Mouse (Mus musculus) embryo, embryonic 10.5 days (tissue): ENCODE data around the gene Sost.
A peak's percentile ranks its signal among the peaks of the same experiment; 100 is the strongest.

Experiments
- DNase-seq: peaks from one replicate; pipeline ENCODE4 v3.0.0-alpha.2; 2015; ENCODE audit warnings: low spot score

The Sost gene

DNA sequence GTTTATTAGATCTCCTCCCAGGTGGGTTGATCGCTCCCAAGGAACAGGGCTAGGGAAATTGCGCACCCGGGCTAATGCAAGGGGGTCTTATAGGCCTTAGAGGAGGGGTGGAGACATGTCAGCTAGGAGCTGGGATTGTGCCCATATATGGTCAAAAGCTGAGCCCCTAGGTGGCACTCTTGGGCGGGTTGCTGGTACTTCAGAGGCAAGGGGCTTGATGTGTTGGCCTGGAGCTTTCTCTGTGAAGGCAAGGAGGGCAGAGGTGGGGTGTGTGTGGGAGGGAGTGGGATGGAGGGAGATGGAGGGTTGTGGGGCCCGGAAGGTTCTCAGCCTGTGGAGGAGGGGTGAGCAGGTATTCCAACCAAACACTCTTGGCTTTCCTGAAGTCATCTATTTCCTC lies 20.3 kb downstream of the Sost start:
- peak; percentile 74 for DNase-seq

DNA sequence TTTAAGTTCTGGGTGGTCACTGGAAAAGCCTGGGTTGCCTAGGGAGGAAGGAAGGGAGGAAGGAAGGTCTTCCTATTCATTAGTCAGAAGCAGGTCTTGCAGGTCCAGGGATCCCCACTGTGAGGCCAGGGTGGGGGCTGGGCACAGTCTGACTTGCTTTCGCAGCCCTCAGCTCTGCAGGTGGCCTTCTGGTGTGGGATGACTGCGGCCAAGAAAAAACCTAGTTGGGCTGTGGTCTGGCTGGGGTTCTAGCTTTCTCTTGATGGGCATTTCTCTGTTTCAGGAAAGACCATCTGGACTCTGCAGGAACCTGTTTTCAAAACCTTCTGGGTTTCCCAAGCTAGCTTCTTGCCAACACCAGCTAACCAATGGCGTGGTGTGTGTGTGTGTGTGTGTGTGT lies 23.8 kb downstream of the Sost start:
- no peak for DNase-seq

DNA sequence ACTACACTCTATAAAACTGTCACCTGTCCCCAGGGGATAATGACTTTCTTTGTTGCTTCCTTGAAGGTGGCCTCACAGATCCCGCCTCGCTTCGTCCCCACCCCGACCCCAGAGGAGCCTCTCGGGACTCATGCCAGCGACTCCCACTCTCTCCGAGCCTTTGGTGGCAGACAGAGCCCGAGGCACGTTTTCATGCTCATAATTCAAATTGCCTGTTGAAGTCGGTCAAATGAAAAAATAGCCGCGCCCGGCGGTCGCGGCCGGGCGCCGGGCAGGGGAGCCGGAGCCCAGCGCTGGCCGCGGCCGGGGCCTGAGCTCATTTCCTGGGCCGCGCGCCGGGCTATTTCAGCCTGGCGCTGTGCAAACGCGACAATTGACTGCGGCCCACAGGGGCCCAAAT lies 29.7 kb downstream of the Sost start:
- peak; percentile 61 for DNase-seq

DNA sequence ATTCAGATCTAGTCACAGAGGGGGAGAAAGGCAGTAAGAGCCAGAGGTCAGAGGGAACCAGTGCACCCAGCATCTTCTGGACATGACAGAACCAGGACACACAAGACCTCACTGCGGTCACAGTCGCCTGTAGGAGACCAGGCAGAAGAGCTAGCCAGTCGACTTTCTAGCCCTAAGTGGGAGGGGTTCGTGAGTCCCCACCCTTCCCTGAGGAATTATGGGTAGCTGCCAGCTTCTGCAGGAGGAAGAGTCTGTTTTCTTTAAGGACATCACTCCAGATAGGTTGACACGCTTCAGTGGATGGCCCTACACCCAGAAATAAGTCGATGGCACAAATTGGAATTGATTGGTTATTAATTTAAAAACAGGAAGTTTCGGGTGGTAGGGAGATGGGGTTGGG lies 30.4 kb downstream of the Sost start:
- DNase-seq: peak; percentile 50

DNA sequence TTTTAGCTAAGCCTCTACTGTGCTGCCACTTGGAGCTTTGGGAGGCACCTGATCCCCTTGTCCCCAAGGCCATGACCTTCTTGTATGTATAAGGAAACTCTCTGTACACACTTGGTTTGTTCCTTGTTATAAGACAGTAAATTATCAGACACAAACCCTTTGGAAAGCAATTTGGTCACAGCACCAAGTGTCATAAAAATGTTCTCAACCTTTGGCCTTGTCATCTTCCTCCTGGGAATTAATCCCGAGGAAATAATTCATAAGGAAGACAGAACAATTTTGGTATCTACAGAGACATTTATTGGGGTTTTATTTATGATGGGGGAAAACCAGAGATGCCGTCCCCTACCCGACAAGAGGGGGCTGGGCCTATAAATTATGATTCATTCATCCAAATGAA lies 31.1 kb downstream of the Sost start:
- DNase-seq: no peak

DNA sequence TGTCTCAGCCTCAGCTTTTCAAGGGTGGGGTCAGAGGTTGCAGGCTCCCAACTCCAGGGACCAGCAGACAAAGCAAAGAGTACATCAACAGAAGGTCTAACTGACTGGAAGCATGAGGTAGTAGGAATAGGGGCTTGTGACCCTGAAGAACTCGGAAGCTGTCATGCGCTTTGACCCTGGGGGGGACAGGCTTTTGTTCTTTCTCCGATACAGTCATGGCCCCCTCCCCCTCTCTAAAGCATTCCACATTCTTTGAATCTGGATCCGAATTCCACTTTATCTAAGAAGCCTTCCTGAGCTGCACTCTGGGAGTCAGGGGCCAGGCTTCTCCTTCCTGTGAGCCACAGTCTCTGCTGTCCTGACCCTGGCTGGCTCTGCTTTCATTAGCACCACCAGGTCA lies 34.8 kb downstream of the Sost start:
- DNase-seq: no peak

DNA sequence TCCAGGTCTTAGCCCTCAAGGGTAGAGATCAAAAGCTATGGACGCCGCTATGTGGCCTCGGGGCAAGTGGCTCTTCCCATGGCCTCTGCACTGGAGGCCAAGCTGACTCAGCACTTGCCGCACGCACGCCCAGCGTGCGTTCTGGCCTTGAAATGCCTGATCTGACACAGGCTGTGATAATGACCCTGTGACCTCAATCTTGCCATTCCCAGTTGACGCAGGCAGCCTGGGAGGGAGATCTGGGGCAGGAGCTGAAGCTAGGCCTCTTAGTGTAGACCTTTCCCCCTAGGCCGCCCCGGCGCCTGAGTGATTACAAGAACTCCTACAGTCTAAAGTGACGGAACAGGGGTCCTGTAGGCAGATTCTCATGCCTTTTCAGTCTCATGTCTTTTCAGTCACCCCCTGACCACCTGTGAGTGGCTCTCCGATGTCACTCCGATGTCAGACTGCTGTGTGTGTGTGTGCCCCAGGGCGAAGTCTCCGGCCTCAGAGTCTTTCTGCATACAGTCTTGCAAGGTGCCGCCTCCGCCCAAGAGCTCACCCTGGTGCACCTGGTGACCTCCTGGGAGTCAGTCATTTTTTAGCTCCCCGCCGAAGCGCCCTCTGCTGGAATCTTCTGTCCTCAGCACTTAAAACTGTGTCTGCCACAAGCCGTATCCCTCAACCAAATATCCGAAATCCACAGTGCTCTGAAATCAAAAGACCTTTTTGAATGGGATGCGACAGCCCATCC lies 38.6 kb downstream of the Sost start:
- peak; percentile 74 for DNase-seq

DNA sequence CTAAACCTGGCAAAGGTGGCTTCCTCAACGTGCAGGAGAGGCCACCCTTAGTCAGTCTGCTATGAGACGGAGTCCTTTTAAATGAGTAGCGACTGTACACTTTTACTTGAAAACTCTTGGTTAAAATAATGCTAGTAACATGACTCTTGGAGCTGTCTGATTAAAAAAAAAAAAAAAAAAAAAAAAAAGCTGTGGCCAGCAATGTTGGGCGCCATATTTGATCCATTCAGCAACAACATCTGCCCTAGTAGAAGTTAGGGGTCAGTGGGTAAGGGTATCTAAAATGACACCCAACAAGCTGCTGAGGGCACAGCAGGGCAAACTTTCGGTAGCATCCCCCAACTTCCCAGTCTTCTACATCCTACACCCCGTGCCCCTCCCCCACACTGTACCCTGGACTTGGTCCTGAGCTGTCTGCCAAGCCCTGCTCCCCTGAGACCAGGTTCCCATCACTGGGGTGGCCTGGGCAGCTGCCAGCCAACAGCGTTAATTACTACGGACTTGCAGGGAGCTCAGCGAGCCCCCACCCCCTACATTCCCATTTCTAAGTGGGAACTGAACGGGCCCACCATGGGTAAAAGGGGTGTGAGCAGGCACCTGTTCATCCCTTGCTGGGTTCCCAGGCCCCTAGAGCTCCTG lies 39.7 kb downstream of the Sost start:
- no peak for DNase-seq

DNA sequence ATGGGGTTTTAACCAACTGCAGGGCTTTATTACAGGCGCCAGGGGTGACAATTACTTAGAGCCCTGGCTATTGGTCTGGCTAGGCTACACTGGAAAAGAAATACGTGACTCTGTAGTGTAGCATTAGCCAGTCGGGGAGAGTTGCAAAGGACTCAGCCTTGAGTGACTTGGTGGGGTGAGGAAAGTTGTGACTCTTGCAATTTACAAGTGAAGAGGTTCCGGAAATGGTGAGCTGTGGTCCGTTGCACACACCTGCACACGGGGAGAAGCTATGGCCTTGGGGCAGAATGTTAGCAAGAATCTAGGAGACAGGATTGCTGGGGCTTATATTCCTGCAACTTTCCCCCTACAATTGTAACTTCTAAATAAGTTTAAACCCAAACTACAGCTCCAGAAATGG lies 41.2 kb downstream of the Sost start:
- DNase-seq: no peak

DNA sequence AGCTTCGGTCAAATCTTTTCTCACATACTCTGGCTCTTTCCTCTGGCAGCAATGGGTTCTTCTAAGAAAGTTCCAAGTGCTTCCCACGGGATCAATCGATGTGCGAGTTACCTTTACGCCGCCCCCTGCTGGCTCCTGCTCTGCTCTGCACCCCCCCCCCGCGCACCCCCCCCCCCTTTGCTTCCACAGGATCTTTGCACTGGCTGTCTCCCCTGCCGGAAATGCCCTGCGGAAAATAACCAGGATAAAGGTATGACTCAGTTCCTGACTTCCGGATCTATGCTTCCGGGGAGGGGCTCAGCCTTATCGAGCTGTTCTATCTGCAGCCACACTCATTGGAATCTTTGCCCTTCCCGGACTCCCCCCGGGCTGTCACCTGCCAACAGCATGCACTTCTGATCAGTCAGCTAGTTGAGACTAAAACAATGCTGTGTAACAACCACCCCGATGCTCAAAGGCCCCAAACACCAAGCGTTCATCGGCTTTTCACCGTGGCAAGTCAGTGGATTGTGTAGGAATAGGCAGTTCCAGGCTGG lies 42.3 kb downstream of the Sost start:
- no peak for DNase-seq

DNA sequence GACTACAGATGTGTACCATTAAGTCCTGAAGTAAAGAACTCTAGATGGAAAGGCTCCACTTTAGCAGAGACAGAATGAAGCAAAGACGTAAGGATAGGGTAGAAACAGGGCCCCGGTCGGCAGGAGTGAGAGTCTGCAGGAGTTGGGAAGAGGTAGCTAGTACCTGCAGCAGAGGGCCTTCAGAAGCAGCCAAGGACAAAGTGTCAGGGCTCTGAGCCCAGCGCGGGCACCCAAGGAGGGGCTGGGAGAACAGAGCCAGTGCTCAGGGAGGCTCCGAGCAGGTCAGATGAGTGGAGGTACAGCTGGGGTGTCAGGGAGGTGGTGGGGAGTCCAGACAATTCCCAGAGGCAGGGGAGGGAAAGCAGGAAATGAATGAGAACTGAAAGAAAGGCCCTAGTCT lies 42.8 kb downstream of the Sost start:
- no peak for DNase-seq

DNA sequence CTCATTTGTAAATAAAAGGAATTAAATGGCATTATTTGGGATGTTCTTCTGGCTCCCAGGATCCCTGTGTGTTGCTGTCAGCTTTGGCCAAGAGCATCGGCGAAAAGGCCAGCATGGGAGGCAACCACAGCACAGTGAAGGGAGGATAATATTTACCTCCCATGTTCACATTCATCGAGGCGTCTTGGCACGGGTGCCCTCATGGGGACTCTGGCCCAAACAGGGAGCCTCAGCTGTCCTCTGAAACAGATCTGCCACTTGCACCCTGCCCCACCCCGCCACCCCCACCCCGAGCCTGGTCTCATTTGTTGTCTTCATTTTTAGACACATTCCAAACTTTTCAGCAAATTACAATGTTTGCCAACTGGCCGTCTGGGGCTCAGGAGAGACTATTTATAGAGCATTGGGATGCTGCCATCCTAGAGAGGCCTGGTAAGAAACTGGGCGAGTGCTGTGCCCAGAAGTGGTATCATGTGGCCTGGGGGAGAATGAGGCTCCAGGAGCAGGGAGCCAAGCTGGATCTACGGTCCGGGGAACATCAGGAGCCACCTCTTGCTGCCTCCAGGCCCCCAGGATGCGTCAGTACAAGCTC lies 45.4 kb downstream of the Sost start:
- DNase-seq: no peak

DNA sequence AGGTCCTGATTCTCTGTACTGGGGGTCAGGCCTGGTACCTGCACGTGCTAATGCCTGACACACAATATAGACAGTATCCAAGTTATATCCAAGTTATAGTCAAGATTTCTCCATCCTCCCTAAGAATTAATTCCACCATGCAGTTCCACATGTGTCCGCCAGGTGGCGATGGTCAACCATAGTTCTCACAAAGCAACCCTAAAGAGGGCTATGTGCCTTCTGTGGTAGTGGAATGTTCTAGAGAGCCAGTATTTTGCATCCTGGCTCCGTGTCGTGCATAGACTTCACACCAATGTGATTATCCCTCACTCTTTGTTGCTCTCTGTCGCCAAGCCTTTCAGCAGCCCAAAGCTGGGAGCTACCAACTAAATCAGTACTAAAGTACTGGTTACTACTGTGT lies 47.2 kb downstream of the Sost start:
- DNase-seq: peak; percentile 91

DNA sequence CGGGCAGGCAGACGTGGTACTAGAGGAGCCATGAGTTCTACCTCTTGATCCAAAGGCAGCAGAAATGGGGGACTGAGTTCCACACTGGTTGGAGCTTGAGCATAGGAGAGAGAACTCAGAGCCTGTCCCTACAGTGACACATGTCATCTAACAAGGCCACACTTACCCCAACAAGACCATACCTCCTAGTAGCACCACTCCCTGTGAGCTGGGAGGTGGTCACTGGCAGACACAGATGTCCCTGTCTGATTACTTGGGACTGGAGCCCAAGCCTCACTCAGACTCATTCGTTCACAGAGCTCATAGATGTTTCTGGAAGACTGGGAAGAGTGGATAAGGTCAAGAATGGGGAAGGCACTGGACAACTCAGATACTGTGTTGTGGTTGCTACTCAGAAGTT lies 48.2 kb downstream of the Sost start:
- DNase-seq: no peak

DNA sequence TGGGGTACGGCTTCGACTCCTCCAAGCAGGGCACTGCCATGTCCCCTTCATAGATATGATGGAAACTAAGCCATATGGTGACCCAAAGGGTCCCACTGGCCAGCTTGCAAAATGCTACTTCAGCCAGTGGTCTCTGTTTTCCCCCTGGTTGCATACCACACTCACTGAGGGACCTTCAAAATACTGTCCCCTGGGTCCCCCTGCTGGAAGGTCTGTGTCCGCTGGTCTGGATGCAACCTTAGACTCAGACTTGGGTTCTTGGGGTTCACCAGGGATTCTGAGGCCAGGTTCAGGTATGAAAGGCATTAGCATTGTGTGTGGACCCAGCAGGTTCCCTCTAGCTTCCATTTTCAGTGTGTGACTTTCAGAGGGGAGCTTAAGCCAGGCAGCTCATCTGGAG lies 50.0 kb downstream of the Sost start:
- no peak for DNase-seq

DNA sequence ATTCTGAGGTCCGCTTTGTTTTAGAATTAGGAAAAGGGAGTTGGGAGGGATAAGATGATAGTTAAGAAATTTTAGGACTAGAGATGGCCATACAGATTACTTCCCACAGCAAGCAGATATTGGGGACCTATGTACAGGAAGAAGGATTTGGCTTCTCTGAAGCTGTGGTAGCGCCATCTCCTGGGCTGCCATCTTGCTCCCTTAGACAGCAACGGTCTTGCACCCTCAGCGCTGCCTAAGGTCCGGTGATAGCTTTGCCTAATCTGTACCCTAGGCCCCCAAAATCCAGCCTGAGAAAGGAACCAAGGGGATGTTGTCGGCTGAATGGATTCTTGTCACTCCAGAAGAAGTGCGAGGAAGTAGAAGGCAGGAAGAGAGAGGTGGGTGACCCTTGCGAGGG lies 53.2 kb downstream of the Sost start:
- no peak for DNase-seq
